Mouse (Mus musculus) lung, postnatal 4 days (tissue): ENCODE results near the gene Map10.

Experiments
- DNase-seq, 2 experiments: peaks; one replicate each; pipeline ENCODE4 v3.0.0; 2021

Gene Map10

GRCm38 (mm10) chr8:125722675-125723074 lies 53.1 kb downstream of the Map10 start:
- no peak for DNase-seq
